Mouse (Mus musculus) T-cell, adult 66 days (primary cell): Measurements from ENCODE around the gene Nfatc4. TPM values are rescaled to one million over a fixed set of nuclear protein-coding genes. Genes with fewer than 3 reads are reported as not detected.

Experiments used
- total RNA-seq, 2 experiments: library from RNA; stranded (reverse); gene quantifications; 3 replicates in 1 of 2; 4 replicates in 1 of 2; pipeline ENCODE4 v1.2.4; 2023

Nfatc4 gene
- total RNA-seq = not detected

DNA sequence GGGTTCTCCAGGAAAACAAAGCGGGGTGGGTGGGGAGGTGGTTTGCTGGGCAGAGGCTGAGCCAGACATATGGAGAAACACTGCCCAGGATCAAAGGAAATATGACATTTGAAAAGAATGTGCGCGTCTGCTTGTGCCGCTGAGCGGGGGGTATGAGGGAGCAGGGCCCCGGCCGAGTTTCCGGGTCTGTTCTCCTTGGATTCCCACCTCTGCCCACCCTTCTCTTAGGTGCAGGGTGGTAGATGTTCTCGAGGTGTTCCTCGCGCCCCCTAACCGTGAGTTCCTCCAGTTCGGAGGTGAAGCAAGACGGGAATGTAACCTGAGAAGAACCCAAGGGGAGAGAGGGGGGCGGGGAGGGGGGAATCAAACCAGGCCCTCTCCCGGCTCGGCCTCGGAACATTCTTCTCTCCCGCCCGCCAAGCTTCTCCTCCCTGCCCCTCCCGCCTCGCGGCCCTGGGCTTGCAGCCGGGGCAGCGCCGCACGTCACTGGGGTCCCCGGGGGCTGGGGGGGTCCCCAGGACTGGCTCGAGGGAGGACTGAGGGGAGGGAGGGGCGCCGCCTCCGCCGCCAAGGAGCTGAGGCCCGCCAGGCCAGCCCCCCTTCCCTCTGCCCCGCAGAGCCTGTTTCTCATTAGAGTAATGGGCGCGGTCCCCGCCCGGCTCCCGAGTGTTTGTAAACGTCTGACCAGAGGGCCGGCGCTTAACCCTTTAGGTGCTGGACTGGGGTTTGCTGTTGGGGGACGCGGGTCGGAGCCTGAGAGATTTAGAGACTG, at the start of gene Nfatc4:
Gene Nfatc4 (plus strand): TSS at position 154 of the 772 bp plus-strand sequence.

DNA sequence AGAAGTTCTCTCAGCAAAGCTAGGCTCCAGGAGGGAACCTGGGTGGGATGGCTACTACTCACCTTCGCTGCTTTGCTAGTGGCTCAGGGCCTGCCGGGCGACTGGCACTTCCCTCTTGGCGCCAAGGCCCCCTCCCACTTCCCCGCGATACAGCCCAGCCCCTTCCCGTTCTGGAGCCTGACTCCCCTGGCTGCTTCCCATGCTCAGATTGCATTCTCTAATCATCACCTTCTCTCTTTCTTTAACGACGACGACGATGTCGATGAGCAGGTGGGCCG, 39.0 kb upstream of the Nfatc4 start, which contains the start of gene Adcy4:
Gene Adcy4 (minus strand): TSS at position 138 of the 278 bp plus-strand sequence.

DNA sequence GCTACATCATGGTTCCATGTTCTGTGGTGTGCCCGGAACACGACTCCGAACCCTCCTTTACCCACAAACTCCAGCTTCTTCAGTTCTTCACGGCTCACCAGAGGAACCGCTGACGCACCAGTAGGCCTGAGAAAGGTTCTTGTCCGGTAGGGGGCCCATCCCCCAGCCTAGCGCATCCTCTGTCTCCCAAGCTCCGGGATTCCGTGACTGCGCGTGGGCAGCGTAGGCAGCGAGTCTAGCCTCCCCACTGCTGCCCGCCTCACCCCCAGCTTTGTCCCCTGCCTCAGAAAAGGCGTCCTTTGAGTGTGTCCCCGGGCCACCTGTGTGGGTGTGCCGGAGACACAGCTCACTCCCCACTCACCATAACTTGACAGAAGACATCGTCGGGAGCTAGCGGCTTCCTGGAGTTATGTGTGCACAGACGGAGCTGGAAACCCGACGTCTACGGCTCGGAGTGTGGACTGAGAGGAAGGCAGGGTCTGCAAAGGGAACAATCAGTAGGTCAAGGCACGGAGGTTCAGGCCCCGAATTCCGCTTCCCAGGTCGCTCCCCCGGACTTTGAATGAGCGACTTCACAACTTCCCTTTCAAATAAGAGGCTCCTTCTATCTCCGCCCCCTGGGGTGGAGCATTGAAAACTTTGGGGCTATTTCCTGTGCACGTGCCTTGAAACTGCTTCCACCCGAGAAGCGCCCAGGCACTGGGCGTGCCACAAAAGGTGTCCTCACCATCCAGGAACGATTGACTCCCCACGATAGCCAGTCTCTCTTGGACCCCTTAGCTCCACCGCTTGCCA, 34.5 kb upstream of the Nfatc4 start, which contains the start of gene Ripk3:
Gene Ripk3 (minus strand): TSS at position 610 of the 795 bp plus-strand sequence.

DNA sequence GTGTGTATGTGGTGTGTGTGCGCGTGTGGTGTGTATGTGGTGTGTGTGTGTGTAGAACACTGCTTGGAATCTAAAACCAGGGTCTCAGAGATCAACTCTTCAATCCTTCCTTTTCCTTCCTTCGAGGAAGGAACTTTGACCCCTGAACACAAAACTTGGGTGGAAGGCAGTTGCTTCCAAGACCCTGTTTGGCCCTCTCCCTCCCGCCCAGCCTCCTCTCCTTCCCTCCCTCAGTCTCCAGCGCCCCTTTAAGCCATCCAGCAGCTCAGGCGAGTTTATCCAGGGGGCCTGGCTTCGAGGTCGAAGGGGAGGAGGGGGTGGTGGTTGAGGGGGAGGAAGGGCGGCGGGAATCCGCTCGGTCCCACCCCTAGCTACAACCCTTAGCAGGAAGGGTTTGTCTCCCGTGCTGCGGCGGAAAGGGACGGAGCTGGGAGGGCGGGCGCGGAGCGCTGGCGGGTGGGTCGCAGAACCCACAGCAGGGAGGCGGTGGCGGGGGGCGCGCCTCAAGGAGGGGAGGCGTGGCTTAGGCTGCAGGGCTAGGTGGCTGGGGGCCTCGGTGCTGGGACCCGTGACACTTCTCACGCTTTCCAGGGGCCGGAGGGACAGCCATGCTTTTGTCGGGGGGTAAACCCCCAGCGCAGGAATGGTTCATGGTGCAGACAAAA, 30.8 kb downstream of the Nfatc4 start, which contains the start of gene Nynrin:
Gene Nynrin (plus strand): TSS at position 390 of the 665 bp plus-strand sequence.

Other genes with a start within 250 kb of the Nfatc4 start
- not detected for gene Fitm1, start 247.5 kb upstream of the Nfatc4 start, total RNA-seq
- gene Psme1, start 245.0 kb upstream of the Nfatc4 start, total RNA-seq = 100 to 1,000 TPM; 310 to 383 TPM
- gene Emc9, start 237.8 kb upstream of the Nfatc4 start, total RNA-seq = 10 to 100 TPM; 23.4 to 24.2 TPM
- 100 to 1,000 TPM; 462 to 464 TPM for gene Psme2, start 232.0 kb upstream of the Nfatc4 start, total RNA-seq
- 100 to 1,000 TPM; 112 to 116 TPM for gene Rnf31, start 231.4 kb upstream of the Nfatc4 start, total RNA-seq
- 100 to 1,000 TPM; 104 to 137 TPM for gene Irf9, start 219.6 kb upstream of the Nfatc4 start, total RNA-seq
- gene Rec8, start 205.1 kb upstream of the Nfatc4 start, total RNA-seq = 1 to 10 TPM in 1 of 2 experiments, not detected in 1; 1.3 TPM
- gene Ipo4, start 187.2 kb upstream of the Nfatc4 start, total RNA-seq = 10 to 100 TPM; 70.5 to 88.4 TPM
- 1 to 10 TPM; 4.0 to 4.6 TPM for gene Gm49378, start 185.2 kb upstream of the Nfatc4 start, total RNA-seq
- 10 to 100 TPM; 43.9 to 52.9 TPM for gene Tm9sf1, start 179.3 kb upstream of the Nfatc4 start, total RNA-seq
- 1 to 10 TPM; 4.1 to 5.9 TPM for gene Tssk4, start 173.0 kb upstream of the Nfatc4 start, total RNA-seq
- 10 to 100 TPM; 44.5 to 56.7 TPM for gene Mdp1, start 162.6 kb upstream of the Nfatc4 start, total RNA-seq
- 10 to 100 TPM; 19.3 to 25.8 TPM for gene Gmpr2, start 151.2 kb upstream of the Nfatc4 start, total RNA-seq
- 100 to 1,000 TPM; 182 to 187 TPM for gene Nedd8, start 151.0 kb upstream of the Nfatc4 start, total RNA-seq
- gene Tinf2, start 141.3 kb upstream of the Nfatc4 start, total RNA-seq = 100 to 1,000 TPM in 1 of 2 experiments, 10 to 100 TPM in 1; 94.4 to 113 TPM
- 1 to 10 TPM; 4.4 to 4.9 TPM for gene Tgm1, start 109.2 kb upstream of the Nfatc4 start, total RNA-seq
- gene Rabggta, start 100.9 kb upstream of the Nfatc4 start, total RNA-seq = 100 to 1,000 TPM in 1 of 2 experiments, 10 to 100 TPM in 1; 82.0 to 104 TPM
- gene Dhrs1, start 77.5 kb upstream of the Nfatc4 start, total RNA-seq = 10 to 100 TPM; 16.5 to 19.4 TPM
- gene Nop9, start 77.5 kb upstream of the Nfatc4 start, total RNA-seq = 10 to 100 TPM; 31.3 to 38.2 TPM
- gene Cideb, start 64.7 kb upstream of the Nfatc4 start, total RNA-seq = not detected
- gene Ltb4r2, start 61.7 kb upstream of the Nfatc4 start, total RNA-seq = 1 to 10 TPM; 1.4 to 1.5 TPM
- under 1 TPM; 0.52 to 0.95 TPM for gene Ltb4r1, start 57.2 kb upstream of the Nfatc4 start, total RNA-seq
- gene Adcy4, start 39.0 kb upstream of the Nfatc4 start, total RNA-seq = 1 to 10 TPM in 1 of 2 experiments, under 1 TPM in 1; 0.15 to 1.0 TPM
- gene Ripk3, start 34.3 kb upstream of the Nfatc4 start, total RNA-seq = 10 to 100 TPM; 55.9 to 66.9 TPM
- 1 to 10 TPM; 1.1 to 6.0 TPM for gene Nynrin, start 30.9 kb downstream of the Nfatc4 start, total RNA-seq
- gene Cbln3, start 61.2 kb downstream of the Nfatc4 start, total RNA-seq = not detected
- gene Khnyn, start 61.8 kb downstream of the Nfatc4 start, total RNA-seq = 10 to 100 TPM; 68.1 to 75.9 TPM
- 10 to 100 TPM; 32.2 to 52.6 TPM for gene Sdr39u1, start 77.1 kb downstream of the Nfatc4 start, total RNA-seq
- gene Cma1, start 121.5 kb downstream of the Nfatc4 start, total RNA-seq = 1 to 10 TPM in 1 of 2 experiments, not detected in 1; 1.2 TPM
- gene Cma2, start 127.8 kb downstream of the Nfatc4 start, total RNA-seq = not detected
- gene Mcpt1, start 194.8 kb downstream of the Nfatc4 start, total RNA-seq = not detected
- gene Mcpt9, start 207.4 kb downstream of the Nfatc4 start, total RNA-seq = not detected
- not detected for gene Mcpt2, start 218.9 kb downstream of the Nfatc4 start, total RNA-seq
- gene Mcpt4, start 239.2 kb downstream of the Nfatc4 start, total RNA-seq = 1 to 10 TPM in 1 of 2 experiments, under 1 TPM in 1; 0.71 to 2.5 TPM